Mouse (Mus musculus): Measurements from ENCODE around the gene Igsf3.

The Igsf3 gene

GRCm38 (mm10) chr3:101506970-101507702 is 130.3 kb downstream of the Igsf3 start:
- DNase-seq (ENCODE audit: low spot score): no peak

- no peak for DNase-seq (ENCODE audit: low spot score)
Measured at GRCm38 (mm10) chr3:101507766-101508165, 130.9 kb downstream of the Igsf3 start.

GRCm38 (mm10) chr3:101509707-101510544 is 133.0 kb downstream of the Igsf3 start:
- no peak for DNase-seq (ENCODE audit: low spot score)

DNA sequence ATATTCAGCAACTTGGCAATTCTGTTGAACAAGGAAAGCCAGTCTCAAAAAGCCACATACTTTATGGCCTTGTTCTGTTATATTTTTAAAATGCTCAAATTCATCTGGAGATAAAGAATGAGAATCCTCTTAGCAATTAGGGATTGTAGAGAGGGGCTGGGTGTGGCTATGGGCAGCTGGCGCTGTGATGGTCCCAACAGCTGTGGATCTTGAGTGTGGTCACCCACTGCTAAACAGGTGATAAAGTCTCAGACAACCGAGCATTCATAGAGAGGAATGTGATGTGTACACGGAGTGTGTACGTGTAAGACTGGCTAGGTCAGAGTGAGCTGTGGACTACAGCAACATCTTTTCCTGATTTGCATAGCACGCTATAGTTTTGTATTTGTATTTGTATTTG is 133.7 kb downstream of the Igsf3 start:
- no peak for DNase-seq (ENCODE audit: low spot score)

Data from embryo, embryonic 10.5 days (tissue).